Mouse (Mus musculus): ENCODE measurements around the gene Ufd1.
"Not testable (repeated sequence)": the region's sequence is repeated elsewhere in the genome, so short reads cannot be mapped to it uniquely, and the experiment has no call there.

Ufd1 gene

GRCm38 (mm10) chr16:18811032-18811431 is 547 bp upstream of the Ufd1 start:
- DNase-seq, result peak in 1 of 2 experiments; percentile 48

GRCm38 (mm10) chr16:18812385-18812910 is 869 bp downstream of the Ufd1 start:
- no peak for DNase-seq

- DNase-seq, result no peak
Observed at GRCm38 (mm10) chr16:18822356-18822755, 10.8 kb downstream of the Ufd1 start.

GRCm38 (mm10) chr16:18822925-18823324 is 11.3 kb downstream of the Ufd1 start:
- DNase-seq, result no peak

- no peak for DNase-seq
Observed at GRCm38 (mm10) chr16:18828630-18829029, 17.1 kb downstream of the Ufd1 start.

- peak in 1 of 2 experiments; percentile 10 for DNase-seq
Observed at GRCm38 (mm10) chr16:18829102-18829501, 17.5 kb downstream of the Ufd1 start.

GRCm38 (mm10) chr16:18833486-18833885 is 21.9 kb downstream of the Ufd1 start:
- DNase-seq, result no peak

GRCm38 (mm10) chr16:18836073-18836467 is 24.5 kb downstream of the Ufd1 start:
- DNase-seq, result no peak

GRCm38 (mm10) chr16:18836468-18837208 is 25.1 kb downstream of the Ufd1 start, which contains the start of the genes 2510002D24Rik and Gm28539:
2510002D24Rik (plus strand) TSS chr16:18836578.
Gm28539 (plus strand) TSS chr16:18836584.
- DNase-seq, result peak; percentile 98 to 99

- DNase-seq, result no peak
Observed at GRCm38 (mm10) chr16:18838346-18838745, 26.8 kb downstream of the Ufd1 start.

GRCm38 (mm10) chr16:18846301-18846820 is 34.8 kb downstream of the Ufd1 start:
- DNase-seq, result no peak

- not testable (repeated sequence) for DNase-seq
Observed at GRCm38 (mm10) chr16:18849521-18850190, 38.1 kb downstream of the Ufd1 start.

- peak; percentile 73 to 87 for DNase-seq
Observed at GRCm38 (mm10) chr16:18858551-18858950, 47.0 kb downstream of the Ufd1 start.

GRCm38 (mm10) chr16:18860186-18860585 is 48.6 kb downstream of the Ufd1 start:
- peak; percentile 50 to 56 for DNase-seq

- DNase-seq, result not testable (repeated sequence)
Observed at GRCm38 (mm10) chr16:18870495-18870894, 58.9 kb downstream of the Ufd1 start.

- no peak for DNase-seq
Observed at GRCm38 (mm10) chr16:18876091-18876441, 64.5 kb downstream of the Ufd1 start.

- DNase-seq, result peak; percentile 94 to 97
Observed at GRCm38 (mm10) chr16:18876442-18877308, 65.1 kb downstream of the Ufd1 start, which contains the start of the genes Mrpl40 and Hira. Mrpl40 (minus strand) TSS chr16:18876862. Hira (plus strand) TSS chr16:18877037.

GRCm38 (mm10) chr16:18877386-18878090 is 66.0 kb downstream of the Ufd1 start:
- peak; percentile 65 to 70 for DNase-seq

GRCm38 (mm10) chr16:18878091-18878720 is 66.6 kb downstream of the Ufd1 start:
- DNase-seq, result no peak

GRCm38 (mm10) chr16:18884044-18884443 is 72.5 kb downstream of the Ufd1 start:
- DNase-seq, result no peak

Data from cerebellum, postnatal 14 days (tissue).